Mouse (Mus musculus) hindbrain, embryonic 10.5 days (tissue): ENCODE data around the gene Gm21083. TPM values are rescaled to one million over a fixed set of nuclear protein-coding genes. Genes with fewer than 3 reads are reported as not detected.
"Not testable (repeated sequence)": the region's sequence is repeated elsewhere in the genome, so short reads cannot be mapped to it uniquely, and the experiment has no call there.

Source experiments
- DNase-seq: peaks from one replicate; pipeline ENCODE4 v3.0.0-alpha.2; 2017; ENCODE audit warnings: low spot score
- H3K27ac ChIP-seq: fragments of 300-500 bp; sonication (generic); 2 replicates; pipeline ENCODE4 v1.5.1; 2016; ENCODE audit warnings: mild to moderate bottlenecking, moderate library complexity
- H3K27me3 ChIP-seq: fragments of 300-500 bp; sonication (generic); 2 replicates; pipeline ENCODE4 v1.6.1; 2016; ENCODE audit warnings: mild to moderate bottlenecking; ENCODE audit not compliant: poor library complexity, insufficient read depth, severe bottlenecking
- H3K36me3 ChIP-seq: fragments of 300-500 bp; sonication (generic); 2 replicates; pipeline ENCODE4 v1.6.1; 2016; ENCODE audit warnings: mild to moderate bottlenecking, moderate library complexity
- H3K4me1 ChIP-seq: fragments of 300-500 bp; sonication (generic); replicated peaks from 2 replicates; pipeline ENCODE4 v1.6.1; 2016; ENCODE audit warnings: mild to moderate bottlenecking
- H3K4me3 ChIP-seq: fragments of 300-500 bp; sonication (generic); 2 replicates; pipeline ENCODE4 v1.5.1; 2016; ENCODE audit warnings: mild to moderate bottlenecking, moderate library complexity
- H3K9me3 ChIP-seq: fragments of 300-500 bp; sonication (generic); 2 replicates; pipeline ENCODE4 v1.6.1; 2016; ENCODE audit warnings: mild to moderate bottlenecking, moderate library complexity
- WGBS: fragments of 180-500 bp; shearing (Covaris S2); methylation state at CpG from one replicate; pipeline ENCODE4 v1.1.7; 2016; 5-methylcytosine and 5-hydroxymethylcytosine counted together
- polyA plus RNA-seq: library from polyadenylated mRNA; unstranded; fragments of >200 nt; fragmentation: Nextera tagmentation; extraction: Ambion mirVana; gene quantifications from 2 replicates; pipeline ENCODE4 v1.2.1, GENCODE M21; 2016

Gene Gm21083
- polyA plus RNA-seq, 1 experiment from 2014 or later, result not detected

- H3K36me3 ChIP-seq, H3K27me3 ChIP-seq, H3K4me3 ChIP-seq, H3K4me1 ChIP-seq, H3K27ac ChIP-seq, DNase-seq: not testable (repeated sequence)
- H3K9me3 ChIP-seq, result peaks cover 50% of the 10 kb centered on the region
- 45% methylated on average over 4 of the region's 4 CpGs for WGBS
Observed at GRCm38 (mm10) chr5:15600342-15600741, 23.2 kb downstream of the Gm21083 start.

- not testable (repeated sequence) for H3K36me3 ChIP-seq, H3K4me1 ChIP-seq, H3K4me3 ChIP-seq, DNase-seq, H3K27ac ChIP-seq, H3K27me3 ChIP-seq
- peaks cover 49% of the 10 kb centered on the region for H3K9me3 ChIP-seq
- 66% methylated on average over 5 of the region's 5 CpGs for WGBS
Observed at GRCm38 (mm10) chr5:15601481-15601880, 24.3 kb downstream of the Gm21083 start.

GRCm38 (mm10) chr5:15601960-15602359 lies 24.8 kb downstream of the Gm21083 start:
- not testable (repeated sequence) for H3K4me1 ChIP-seq, H3K27me3 ChIP-seq, H3K36me3 ChIP-seq, H3K27ac ChIP-seq, DNase-seq, H3K4me3 ChIP-seq
- peaks cover 52% of the 10 kb centered on the region for H3K9me3 ChIP-seq
- 72% methylated on average over 3 of the region's 3 CpGs for WGBS

DNA sequence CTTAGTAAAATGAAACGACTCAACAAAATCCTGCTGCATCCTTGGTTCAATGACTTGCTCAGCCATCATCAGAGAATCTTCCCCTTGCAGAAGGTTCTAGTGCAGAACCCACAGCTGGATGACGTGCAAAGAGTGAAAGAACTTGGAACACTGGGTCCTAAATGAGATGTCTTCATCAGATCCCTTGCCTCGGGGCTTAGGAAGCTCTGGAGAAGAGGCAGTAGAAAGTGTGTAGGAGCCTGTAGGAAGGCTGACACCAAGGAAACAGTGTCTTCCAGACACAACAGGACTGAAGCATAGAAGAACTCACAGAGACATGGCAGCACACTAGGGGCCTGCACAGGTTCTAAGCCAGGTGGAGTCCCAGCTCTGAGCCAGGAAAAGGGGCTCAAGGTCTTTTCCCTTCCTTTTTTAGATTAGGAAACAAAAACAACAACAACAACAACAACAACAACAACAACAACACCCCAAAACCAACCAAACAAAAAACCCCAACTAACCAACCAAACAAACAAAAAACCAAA lies 25.4 kb downstream of the Gm21083 start:
- WGBS, result 63% methylated on average over 3 of the region's 3 CpGs
- not testable (repeated sequence) for H3K4me3 ChIP-seq, H3K36me3 ChIP-seq, H3K4me1 ChIP-seq, DNase-seq, H3K27ac ChIP-seq, H3K27me3 ChIP-seq
- peaks cover 53% of the 10 kb centered on the region for H3K9me3 ChIP-seq

DNA sequence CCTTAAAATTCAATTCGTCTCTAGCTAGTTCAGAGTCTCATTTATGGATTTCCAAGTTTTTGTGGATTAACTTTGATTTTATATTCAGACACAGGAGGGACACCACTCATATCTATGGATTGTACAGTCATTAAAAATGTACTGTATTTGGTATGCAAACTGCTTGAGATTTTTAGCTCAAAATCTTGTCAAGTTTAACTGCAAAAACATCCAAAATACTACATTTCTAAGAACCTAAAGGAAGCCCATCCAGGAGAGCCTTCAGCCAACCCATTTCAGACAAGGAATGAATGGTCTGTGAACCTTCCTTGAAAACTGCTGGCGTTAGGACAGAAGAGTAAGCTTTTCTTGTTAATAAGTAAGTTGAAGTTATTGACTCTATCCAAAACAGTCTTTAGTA lies 25.9 kb downstream of the Gm21083 start:
- H3K36me3 ChIP-seq, DNase-seq, H3K27ac ChIP-seq, H3K4me1 ChIP-seq, H3K27me3 ChIP-seq, H3K4me3 ChIP-seq: not testable (repeated sequence)
- peaks cover 54% of the 10 kb centered on the region for H3K9me3 ChIP-seq
- 67% methylated on average over 2 of the region's 2 CpGs for WGBS

DNA sequence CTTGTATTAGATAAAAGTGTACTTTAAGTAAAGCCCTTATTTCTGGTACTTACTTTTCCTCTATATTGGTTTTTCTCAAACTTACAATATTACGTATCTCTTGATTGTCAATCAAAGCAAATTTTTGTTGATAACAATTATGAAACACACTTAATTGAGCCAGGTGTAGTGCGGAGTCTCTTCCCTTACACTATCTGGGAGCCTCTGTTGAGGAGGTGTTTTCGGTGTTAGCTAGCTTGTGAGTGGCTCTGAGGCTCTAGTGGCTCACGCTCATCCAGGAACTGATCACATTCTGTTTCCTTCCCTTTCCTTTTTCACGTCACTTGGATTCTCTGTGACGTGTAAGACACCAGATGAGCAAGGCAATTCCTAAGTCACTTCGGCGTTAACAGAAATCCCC lies 26.5 kb downstream of the Gm21083 start:
- DNase-seq, H3K27ac ChIP-seq, H3K27me3 ChIP-seq, H3K36me3 ChIP-seq, H3K4me1 ChIP-seq, H3K4me3 ChIP-seq: not testable (repeated sequence)
- H3K9me3 ChIP-seq, result peaks cover 55% of the 10 kb centered on the region
- WGBS, result 78% methylated on average over 8 of the region's 8 CpGs

- H3K27ac ChIP-seq, H3K4me1 ChIP-seq, H3K36me3 ChIP-seq, H3K4me3 ChIP-seq, H3K27me3 ChIP-seq, DNase-seq: not testable (repeated sequence)
- WGBS, result 65% methylated on average over 6 of the region's 6 CpGs
- peaks cover 45% of the 10 kb centered on the region for H3K9me3 ChIP-seq
Observed at GRCm38 (mm10) chr5:15606677-15607076, 29.5 kb downstream of the Gm21083 start.

GRCm38 (mm10) chr5:15610695-15611094 lies 33.6 kb downstream of the Gm21083 start:
- not testable (repeated sequence) for DNase-seq, H3K27ac ChIP-seq
- 12% methylated on average over 1 of the region's 1 CpGs for WGBS

GRCm38 (mm10) chr5:15616195-15616594 lies 39.1 kb downstream of the Gm21083 start:
- H3K27ac ChIP-seq, result not testable (repeated sequence)
- WGBS, result 81% methylated on average over 3 of the region's 3 CpGs

More at GRCm38 (mm10) chr5:15610695-15611094, 33.6 kb downstream of the Gm21083 start:
- H3K36me3 ChIP-seq, H3K4me3 ChIP-seq, H3K27me3 ChIP-seq, H3K4me1 ChIP-seq: not testable (repeated sequence)
- peaks cover 32% of the 10 kb centered on the region for H3K9me3 ChIP-seq

DNA sequence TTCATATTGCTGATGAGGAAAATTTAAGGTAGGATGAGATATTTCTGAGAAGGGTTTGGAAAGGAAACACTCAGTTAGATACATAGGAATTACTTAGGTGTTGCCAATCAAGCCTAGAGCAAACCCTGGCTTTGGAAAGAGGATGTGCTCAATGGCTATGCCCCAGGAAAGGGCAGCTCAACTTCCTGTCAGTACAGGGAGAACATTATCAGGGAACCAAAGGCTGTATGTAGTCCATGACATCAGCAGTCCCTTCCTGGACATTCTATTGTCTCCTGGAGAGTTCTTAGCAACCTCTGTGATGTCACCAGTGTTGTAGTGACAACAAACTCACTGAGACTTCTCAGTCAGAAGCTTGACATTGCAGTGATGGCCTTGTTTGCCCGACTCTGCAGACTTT lies 41.6 kb downstream of the Gm21083 start, which contains the start of gene Speer4d:
Gene Speer4d (plus strand): TSS at position 301 of the 400 bp plus-strand sequence.
- not testable (repeated sequence) for H3K4me3 ChIP-seq, H3K27ac ChIP-seq, H3K27me3 ChIP-seq, DNase-seq, H3K36me3 ChIP-seq, H3K4me1 ChIP-seq
- WGBS, result 62% methylated on average over 1 of the region's 1 CpGs
- H3K9me3 ChIP-seq, result peaks cover 22% of the 10 kb centered on the region

More at GRCm38 (mm10) chr5:15616195-15616594, 39.1 kb downstream of the Gm21083 start:
- not testable (repeated sequence) for H3K4me1 ChIP-seq, H3K4me3 ChIP-seq, H3K27me3 ChIP-seq, DNase-seq, H3K36me3 ChIP-seq
- peaks cover 28% of the 10 kb centered on the region for H3K9me3 ChIP-seq

DNA sequence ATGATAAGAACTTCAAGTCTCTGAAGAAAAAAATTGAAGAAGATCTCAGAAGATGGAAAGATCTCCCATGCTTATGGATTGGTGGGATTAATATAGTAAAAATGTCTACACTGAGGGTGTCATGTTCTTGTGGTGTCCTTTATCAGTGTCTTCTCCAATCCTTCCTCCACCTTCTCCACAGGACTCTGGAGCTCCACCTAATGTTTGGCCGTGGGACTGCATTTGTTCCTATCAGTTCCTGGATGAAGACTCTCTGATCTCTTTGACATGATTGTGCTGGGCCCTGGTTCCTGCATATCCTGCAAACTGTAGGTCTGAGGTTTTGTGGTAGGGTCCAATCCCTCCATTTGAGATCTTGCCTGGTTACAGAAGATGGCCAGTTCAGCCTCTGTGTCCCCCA lies 51.0 kb downstream of the Gm21083 start:
- whole genome bisulfite sequencing, result 36% methylated on average over 1 of the region's 1 CpGs
- H3K36me3 ChIP-seq, H3K4me3 ChIP-seq, H3K4me1 ChIP-seq, H3K27me3 ChIP-seq, DNase-seq, H3K27ac ChIP-seq: not testable (repeated sequence)
- peaks cover 19% of the 10 kb centered on the region for H3K9me3 ChIP-seq

DNA sequence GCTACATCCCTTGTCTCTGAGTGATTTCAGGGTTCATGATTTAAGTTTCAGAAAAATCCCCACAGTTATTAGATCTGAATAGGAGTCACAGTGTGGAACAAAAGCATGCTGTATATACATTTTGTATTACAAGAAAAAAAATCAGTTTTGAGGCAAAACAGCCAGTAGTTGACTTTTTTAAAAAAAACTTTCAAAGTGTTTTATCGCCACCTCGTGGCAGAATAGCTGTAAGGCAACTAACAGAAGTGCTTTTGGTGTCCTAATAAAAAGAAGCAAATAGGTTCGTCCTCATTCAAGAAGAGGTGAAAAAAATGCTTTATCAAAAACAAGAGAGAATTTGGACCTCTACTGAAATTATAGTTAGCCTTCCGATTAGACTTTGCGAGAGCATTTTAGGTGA lies 52.9 kb downstream of the Gm21083 start:
- not testable (repeated sequence) for DNase-seq, H3K27me3 ChIP-seq, H3K36me3 ChIP-seq, H3K4me1 ChIP-seq, H3K27ac ChIP-seq, H3K4me3 ChIP-seq
- H3K9me3 ChIP-seq, result peaks cover 21% of the 10 kb centered on the region
- 39% methylated on average over 5 of the region's 5 CpGs for WGBS
